Mouse (Mus musculus): ENCODE results near the gene Gm10842.
A peak's percentile ranks its signal among the peaks of the same experiment; 100 is the strongest.

Gm10842 gene

GRCm38 (mm10) chr11:105153068-105153833 is 6.6 kb downstream of the Gm10842 start:
- peak; percentile 79 for DNase-seq

- DNase-seq = no peak
Observed at GRCm38 (mm10) chr11:105155915-105156314, 9.2 kb downstream of the Gm10842 start.

GRCm38 (mm10) chr11:105156748-105157267 is 10.1 kb downstream of the Gm10842 start:
- DNase-seq = no peak

GRCm38 (mm10) chr11:105158047-105158446 is 11.4 kb downstream of the Gm10842 start:
- no peak for DNase-seq

- no peak for DNase-seq
Observed at GRCm38 (mm10) chr11:105159673-105160360, 13.1 kb downstream of the Gm10842 start.

- DNase-seq = no peak
Observed at GRCm38 (mm10) chr11:105161411-105161810, 14.7 kb downstream of the Gm10842 start.

- no peak for DNase-seq
Observed at GRCm38 (mm10) chr11:105164516-105165510, 18.1 kb downstream of the Gm10842 start.

- DNase-seq = no peak
Observed at GRCm38 (mm10) chr11:105166780-105167179, 20.1 kb downstream of the Gm10842 start.

- DNase-seq = no peak
Observed at GRCm38 (mm10) chr11:105178516-105178915, 31.8 kb downstream of the Gm10842 start, which contains the start of gene Tlk2. Gene Tlk2 (plus strand): TSS chr11:105178807.

GRCm38 (mm10) chr11:105179523-105179922 is 32.8 kb downstream of the Gm10842 start:
- DNase-seq = no peak

GRCm38 (mm10) chr11:105180471-105181091 is 33.9 kb downstream of the Gm10842 start:
- peak; percentile 58 for DNase-seq

- peak; percentile 97 for DNase-seq
Observed at GRCm38 (mm10) chr11:105181126-105181637, 34.5 kb downstream of the Gm10842 start.

- peak; percentile 56 for DNase-seq
Observed at GRCm38 (mm10) chr11:105181689-105182460, 35.2 kb downstream of the Gm10842 start.

- no peak for DNase-seq
Observed at GRCm38 (mm10) chr11:105182461-105182855, 35.8 kb downstream of the Gm10842 start.

- DNase-seq = no peak
Observed at GRCm38 (mm10) chr11:105184678-105185077, 38.0 kb downstream of the Gm10842 start.

- DNase-seq = no peak
Observed at GRCm38 (mm10) chr11:105192186-105192585, 45.5 kb downstream of the Gm10842 start.

All from embryo, embryonic 11 days (tissue).